Mouse (Mus musculus) heart, postnatal 0 days (tissue): ENCODE measurements around the gene Olfr678.

Experiments used
- CTCF ChIP-seq: IDR thresholded peaks from 2 replicates; pipeline ENCODE4 v1.5.1; 2016; ENCODE audit warnings: antibody characterized with exemption, control low read depth, low read depth
- EP300 ChIP-seq: IDR thresholded peaks from 2 replicates; pipeline ENCODE4 v1.6.1; 2016; ENCODE audit warnings: antibody characterized with exemption, low read depth

- TF ChIP-seq EP300 (no peak), CTCF (no peak)
These were observed 35.9 kb upstream of the Olfr678 start, which contains the start of gene Olfr675 for GRCm38 (mm10) chr7:105028360-105028759.
